Mouse (Mus musculus): ENCODE measurements around the gene Cdk2ap2. TPM values are rescaled to one million over a fixed set of nuclear protein-coding genes. Genes with fewer than 3 reads are reported as not detected.

Gene Cdk2ap2
- polyA plus RNA-seq, 1 experiment = 26.9 TPM

DNA sequence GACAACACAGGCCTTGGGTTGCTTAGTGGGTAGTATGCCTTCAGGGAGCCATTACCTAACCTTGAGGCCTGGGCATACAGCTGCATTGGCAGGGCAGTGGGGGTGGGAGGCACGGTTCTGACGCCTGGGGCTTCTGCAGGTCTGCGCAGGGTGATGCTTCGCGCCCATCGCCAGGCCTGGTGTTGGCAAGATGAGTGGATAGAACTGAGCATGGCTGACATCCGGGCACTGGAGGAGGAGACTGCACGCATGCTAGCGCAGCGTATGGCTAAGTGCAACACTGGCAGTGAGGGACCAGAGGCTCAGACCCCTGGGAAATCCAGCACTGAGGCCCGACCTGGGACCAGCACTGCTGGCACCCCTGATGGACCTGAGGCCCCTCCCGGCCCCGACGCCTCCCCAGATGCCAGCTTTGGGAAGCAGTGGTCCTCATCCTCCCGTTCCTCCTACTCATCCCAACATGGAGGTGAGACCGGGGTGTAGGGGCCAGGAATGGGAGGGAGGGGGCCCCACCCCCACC, 7.8 kb downstream of the Cdk2ap2 start:
- no peak overlapping the region for H3K4me3 ChIP-seq (ENCODE audit: low read depth, low read length)
- no peaks in the 10 kb centered on the region for H3K36me3 ChIP-seq (ENCODE audit: control insufficient read depth, insufficient read depth, low read length, poor library complexity, severe bottlenecking)
- TF ChIP-seq EP300 (IDR thresholded peaks at IDR 0.05; ENCODE audit: insufficient read depth, low read depth, low read length) (no peak), CTCF (IDR thresholded peaks at IDR 0.05; ENCODE audit: low read depth, low read length) (no peak), POLR2A (IDR thresholded peaks at IDR 0.05; ENCODE audit: insufficient read depth, low read length) (no peak)
- no peak overlapping the region for H3K27ac ChIP-seq (ENCODE audit: insufficient read depth, low read length)
- no peaks in the 10 kb centered on the region for H3K9me3 ChIP-seq (replicated peaks; ENCODE audit: control insufficient read depth, insufficient read depth, low read length, poor library complexity, severe bottlenecking)
- H3K4me1 ChIP-seq (ENCODE audit: control insufficient read depth, insufficient read depth, low read length) = no peaks in the 10 kb centered on the region
- no peaks in the 10 kb centered on the region for H3K27me3 ChIP-seq (ENCODE audit: control insufficient read depth, insufficient read depth, low read length, poor library complexity, severe bottlenecking)
- H3K9ac ChIP-seq (ENCODE audit: low read depth, poor library complexity, severe bottlenecking) = no peak overlapping the region

DNA sequence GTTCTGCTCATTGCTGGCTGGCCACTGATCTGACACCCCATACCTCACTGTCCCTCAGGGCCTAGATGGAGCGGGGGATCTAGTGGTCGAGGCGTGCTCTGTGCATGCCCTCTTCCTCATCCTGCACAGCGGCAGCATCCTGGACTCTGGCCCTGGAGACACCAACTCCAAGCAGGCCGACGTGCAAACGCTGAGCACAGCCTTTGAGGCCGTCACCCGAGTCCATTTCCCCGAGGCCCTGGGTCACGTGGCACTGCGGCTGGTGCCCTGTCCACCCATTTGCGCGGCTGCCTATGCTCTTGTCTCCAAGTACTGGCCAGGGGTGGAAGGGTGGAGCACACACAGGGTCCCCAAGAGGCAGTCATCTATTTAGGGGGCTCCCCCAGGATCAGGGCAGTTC, 9.7 kb downstream of the Cdk2ap2 start:
- H3K9me3 ChIP-seq (replicated peaks; ENCODE audit: control insufficient read depth, insufficient read depth, low read length, poor library complexity, severe bottlenecking) = no peaks in the 10 kb centered on the region
- no peak overlapping the region for H3K27ac ChIP-seq (ENCODE audit: insufficient read depth, low read length)
- no peak for TF ChIP-seq EP300 (IDR thresholded peaks at IDR 0.05; ENCODE audit: insufficient read depth, low read depth, low read length)
- TF ChIP-seq POLR2A (IDR thresholded peaks at IDR 0.05; ENCODE audit: insufficient read depth, low read length) = no peak
- TF ChIP-seq CTCF (IDR thresholded peaks at IDR 0.05; ENCODE audit: low read depth, low read length) = no peak
- no peaks in the 10 kb centered on the region for H3K36me3 ChIP-seq (ENCODE audit: control insufficient read depth, insufficient read depth, low read length, poor library complexity, severe bottlenecking)
- no peaks in the 10 kb centered on the region for H3K27me3 ChIP-seq (ENCODE audit: control insufficient read depth, insufficient read depth, low read length, poor library complexity, severe bottlenecking)
- no peak overlapping the region for H3K9ac ChIP-seq (ENCODE audit: low read depth, poor library complexity, severe bottlenecking)
- no peak overlapping the region for H3K4me3 ChIP-seq (ENCODE audit: low read depth, low read length)
- no peaks in the 10 kb centered on the region for H3K4me1 ChIP-seq (ENCODE audit: control insufficient read depth, insufficient read depth, low read length)

DNA sequence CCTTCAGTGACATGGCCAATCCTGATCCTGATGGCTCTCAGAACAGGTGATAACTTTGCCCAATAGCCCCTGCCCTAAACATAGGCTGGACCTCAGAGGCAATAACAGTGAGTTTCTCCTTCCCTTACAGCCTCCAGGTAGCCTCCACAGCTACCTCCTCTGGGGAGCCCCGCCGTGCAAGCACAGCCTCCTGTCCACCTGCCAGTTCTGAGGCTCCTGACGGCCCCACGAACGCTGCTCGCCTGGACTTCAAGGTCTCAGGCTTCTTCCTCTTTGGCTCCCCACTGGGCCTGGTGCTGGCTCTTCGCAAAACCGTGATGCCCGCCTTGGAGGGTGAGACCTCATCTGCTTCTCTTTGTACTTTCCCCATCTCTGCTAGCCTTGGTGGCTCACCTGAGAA, 11.6 kb downstream of the Cdk2ap2 start:
- H3K27me3 ChIP-seq (ENCODE audit: control insufficient read depth, insufficient read depth, low read length, poor library complexity, severe bottlenecking) = no peaks in the 10 kb centered on the region
- H3K4me1 ChIP-seq (ENCODE audit: control insufficient read depth, insufficient read depth, low read length) = no peaks in the 10 kb centered on the region
- H3K4me3 ChIP-seq (ENCODE audit: low read depth, low read length) = no peak overlapping the region
- TF ChIP-seq EP300 (IDR thresholded peaks at IDR 0.05; ENCODE audit: insufficient read depth, low read depth, low read length) (no peak), POLR2A (IDR thresholded peaks at IDR 0.05; ENCODE audit: insufficient read depth, low read length) (no peak), CTCF (IDR thresholded peaks at IDR 0.05; ENCODE audit: low read depth, low read length) (no peak)
- H3K9ac ChIP-seq (ENCODE audit: low read depth, poor library complexity, severe bottlenecking) = no peak overlapping the region
- H3K9me3 ChIP-seq (replicated peaks; ENCODE audit: control insufficient read depth, insufficient read depth, low read length, poor library complexity, severe bottlenecking) = no peaks in the 10 kb centered on the region
- H3K36me3 ChIP-seq (ENCODE audit: control insufficient read depth, insufficient read depth, low read length, poor library complexity, severe bottlenecking) = no peaks in the 10 kb centered on the region
- H3K27ac ChIP-seq (ENCODE audit: insufficient read depth, low read length) = no peak overlapping the region

DNA sequence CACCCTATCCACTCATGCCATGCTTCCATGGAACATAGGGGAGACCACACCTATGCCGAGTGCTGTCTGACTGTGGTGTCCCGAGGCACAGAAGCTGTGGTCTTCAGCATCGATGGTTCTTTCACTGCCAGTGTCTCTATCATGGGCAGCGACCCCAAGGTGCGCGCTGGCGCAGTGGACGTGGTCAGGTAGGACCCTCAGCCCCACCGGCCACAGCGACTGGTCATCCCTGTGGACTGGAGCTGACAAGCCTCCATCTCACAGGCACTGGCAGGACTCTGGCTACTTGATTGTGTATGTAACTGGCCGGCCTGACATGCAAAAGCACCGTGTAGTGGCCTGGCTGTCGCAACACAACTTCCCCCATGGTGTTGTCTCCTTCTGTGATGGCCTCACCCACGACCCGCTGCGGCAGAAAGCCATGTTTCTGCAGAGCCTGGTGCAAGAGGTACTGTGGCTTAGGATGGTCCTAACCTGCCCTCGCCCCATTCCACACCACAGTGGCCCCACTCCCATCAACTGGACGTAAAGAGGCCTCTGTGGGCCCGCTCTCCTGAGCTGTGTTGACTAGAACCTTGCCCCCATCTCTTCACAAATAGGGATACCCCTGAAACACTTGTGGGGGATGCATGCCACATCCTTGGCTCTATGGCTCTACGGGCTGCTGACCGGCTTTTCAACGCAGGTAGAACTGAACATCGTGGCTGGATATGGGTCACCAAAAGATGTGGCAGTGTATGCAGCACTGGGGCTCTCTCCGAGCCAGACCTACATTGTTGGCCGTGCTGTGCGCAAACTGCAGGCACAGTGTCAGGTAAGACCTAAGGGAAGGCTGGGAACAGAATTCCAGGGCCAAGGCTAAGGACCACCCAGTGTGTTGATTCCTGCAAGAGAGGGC, 15.3 kb downstream of the Cdk2ap2 start:
- no peaks in the 10 kb centered on the region for H3K36me3 ChIP-seq (ENCODE audit: control insufficient read depth, insufficient read depth, low read length, poor library complexity, severe bottlenecking)
- no peaks in the 10 kb centered on the region for H3K4me1 ChIP-seq (ENCODE audit: control insufficient read depth, insufficient read depth, low read length)
- no peak overlapping the region for H3K9ac ChIP-seq (ENCODE audit: low read depth, poor library complexity, severe bottlenecking)
- H3K27me3 ChIP-seq (ENCODE audit: control insufficient read depth, insufficient read depth, low read length, poor library complexity, severe bottlenecking) = no peaks in the 10 kb centered on the region
- no peak overlapping the region for H3K27ac ChIP-seq (ENCODE audit: insufficient read depth, low read length)
- H3K4me3 ChIP-seq (ENCODE audit: low read depth, low read length) = no peak overlapping the region
- no peaks in the 10 kb centered on the region for H3K9me3 ChIP-seq (replicated peaks; ENCODE audit: control insufficient read depth, insufficient read depth, low read length, poor library complexity, severe bottlenecking)
- TF ChIP-seq EP300 (IDR thresholded peaks at IDR 0.05; ENCODE audit: insufficient read depth, low read depth, low read length) = no peak
- no peak for TF ChIP-seq CTCF (IDR thresholded peaks at IDR 0.05; ENCODE audit: low read depth, low read length)
- TF ChIP-seq POLR2A (IDR thresholded peaks at IDR 0.05; ENCODE audit: insufficient read depth, low read length) = no peak

DNA sequence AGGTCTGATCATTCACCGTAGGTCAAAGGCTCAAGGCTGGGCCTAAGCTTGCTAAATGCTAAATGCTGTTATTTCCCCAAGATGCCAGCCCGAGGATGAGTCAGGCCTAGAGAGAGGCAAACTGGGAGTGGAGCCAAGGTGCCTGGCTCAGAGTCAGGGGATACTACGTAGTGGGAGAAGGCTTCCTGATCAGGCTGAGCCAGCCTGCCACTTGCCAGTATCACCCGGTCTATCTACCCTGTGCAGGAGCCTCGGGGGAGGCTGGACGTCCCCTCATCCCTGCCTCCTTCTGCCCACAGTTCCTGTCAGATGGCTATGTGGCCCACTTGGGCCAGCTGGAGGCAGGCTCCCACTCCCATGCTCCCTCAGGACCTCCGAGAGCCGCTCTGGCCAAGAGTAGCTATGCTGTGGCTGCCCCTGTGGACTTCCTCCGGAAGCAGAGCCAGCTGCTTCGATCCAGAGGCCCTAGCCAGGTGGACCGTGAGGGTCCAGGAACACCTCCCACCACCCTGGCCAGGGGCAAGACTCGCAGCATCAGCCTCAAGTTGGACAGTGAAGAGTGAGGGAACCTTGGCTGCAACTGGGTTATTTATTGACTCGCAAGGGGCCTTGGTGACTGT, 16.3 kb downstream of the Cdk2ap2 start:
- Histone ChIP-seq H3K36me3 (ENCODE audit: control insufficient read depth, insufficient read depth, low read length, poor library complexity, severe bottlenecking) (no peaks in the 10 kb centered on the region), H3K27ac (ENCODE audit: insufficient read depth, low read length) (no peak overlapping the region), H3K4me1 (ENCODE audit: control insufficient read depth, insufficient read depth, low read length) (no peaks in the 10 kb centered on the region), H3K4me3 (ENCODE audit: low read depth, low read length) (no peak overlapping the region), H3K9me3 (replicated peaks; ENCODE audit: control insufficient read depth, insufficient read depth, low read length, poor library complexity, severe bottlenecking) (no peaks in the 10 kb centered on the region), H3K9ac (ENCODE audit: low read depth, poor library complexity, severe bottlenecking) (no peak overlapping the region), H3K27me3 (ENCODE audit: control insufficient read depth, insufficient read depth, low read length, poor library complexity, severe bottlenecking) (no peaks in the 10 kb centered on the region)
- no peak for TF ChIP-seq EP300 (IDR thresholded peaks at IDR 0.05; ENCODE audit: insufficient read depth, low read depth, low read length)
- TF ChIP-seq CTCF (IDR thresholded peaks at IDR 0.05; ENCODE audit: low read depth, low read length) = no peak
- TF ChIP-seq POLR2A (IDR thresholded peaks at IDR 0.05; ENCODE audit: insufficient read depth, low read length) = no peak

DNA sequence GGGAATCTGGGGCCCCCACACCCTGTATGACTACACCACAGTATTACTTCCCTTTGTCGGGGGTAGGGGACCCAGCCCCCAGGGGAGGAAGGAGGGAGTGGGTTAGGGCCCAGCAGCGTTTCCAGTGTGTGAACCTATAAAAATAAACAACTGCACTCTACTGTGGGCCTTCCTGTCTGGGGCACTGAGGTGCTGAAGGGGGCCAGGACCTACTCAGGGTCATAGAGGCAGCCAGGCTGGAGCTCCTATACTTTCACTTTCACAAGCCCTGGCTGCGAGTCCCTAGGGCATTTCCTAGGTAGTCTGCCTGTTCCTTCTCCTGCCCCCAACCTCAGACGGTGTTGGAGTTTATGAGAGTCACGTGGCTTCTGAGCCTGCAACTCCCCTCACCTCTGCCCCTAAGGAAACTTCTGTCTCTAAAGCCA, 16.8 kb downstream of the Cdk2ap2 start:
- no peak overlapping the region for H3K4me3 ChIP-seq (ENCODE audit: low read depth, low read length)
- H3K9ac ChIP-seq (ENCODE audit: low read depth, poor library complexity, severe bottlenecking) = no peak overlapping the region
- no peaks in the 10 kb centered on the region for H3K9me3 ChIP-seq (replicated peaks; ENCODE audit: control insufficient read depth, insufficient read depth, low read length, poor library complexity, severe bottlenecking)
- no peaks in the 10 kb centered on the region for H3K27me3 ChIP-seq (ENCODE audit: control insufficient read depth, insufficient read depth, low read length, poor library complexity, severe bottlenecking)
- H3K27ac ChIP-seq (ENCODE audit: insufficient read depth, low read length) = no peak overlapping the region
- no peaks in the 10 kb centered on the region for H3K4me1 ChIP-seq (ENCODE audit: control insufficient read depth, insufficient read depth, low read length)
- no peaks in the 10 kb centered on the region for H3K36me3 ChIP-seq (ENCODE audit: control insufficient read depth, insufficient read depth, low read length, poor library complexity, severe bottlenecking)
- TF ChIP-seq EP300 (IDR thresholded peaks at IDR 0.05; ENCODE audit: insufficient read depth, low read depth, low read length) (no peak), CTCF (IDR thresholded peaks at IDR 0.05; ENCODE audit: low read depth, low read length) (no peak), POLR2A (IDR thresholded peaks at IDR 0.05; ENCODE audit: insufficient read depth, low read length) (no peak)

Data from ES-Bruce4 (cell line).